Mouse (Mus musculus): ENCODE data around the gene Cox8c. TPM values are rescaled to one million over a fixed set of nuclear protein-coding genes. Genes with fewer than 3 reads are reported as not detected.

The Cox8c gene
- polyA plus RNA-seq, 1 experiment from 2014 or later: not detected

- H3K9ac ChIP-seq: no peak overlapping the region
- no peaks in the 10 kb centered on the region for H3K36me3 ChIP-seq
- ATAC-seq (ENCODE audit: borderline replicate concordance, extremely low read depth, low FRiP score, low TSS enrichment): no peak
- H3K27ac ChIP-seq: no peak overlapping the region
- 44% methylated on average over 4 of the region's 4 CpGs for whole genome bisulfite sequencing
- no peaks in the 10 kb centered on the region for H3K27me3 ChIP-seq
- H3K4me1 ChIP-seq: no peaks in the 10 kb centered on the region
- no peaks in the 10 kb centered on the region for H3K9me3 ChIP-seq
- H3K4me2 ChIP-seq: no peak overlapping the region
- H3K4me3 ChIP-seq: no peak overlapping the region
Observed at GRCm38 (mm10) chr12:102929764-102930163, 30.6 kb downstream of the Cox8c start.

DNA sequence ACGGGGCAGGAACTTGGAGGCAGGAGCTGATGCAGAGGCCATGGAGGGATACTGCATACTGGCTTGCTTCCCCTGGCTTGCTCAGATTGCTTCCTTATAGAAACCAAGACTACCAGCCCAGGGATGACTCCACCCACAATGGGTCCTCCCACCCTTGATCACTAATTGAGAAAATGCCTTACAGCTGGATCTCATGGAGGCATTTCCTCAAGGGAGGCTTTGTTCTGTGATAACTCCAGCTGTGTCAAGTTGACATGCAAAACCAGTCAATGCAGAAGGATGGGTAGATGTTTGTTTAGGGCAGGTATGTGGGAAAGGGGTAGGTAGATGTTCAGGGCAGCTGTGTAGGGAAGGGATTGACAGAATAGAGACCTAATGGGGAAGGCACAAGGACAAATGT, 31.2 kb downstream of the Cox8c start:
- Histone ChIP-seq H3K4me2 (no peak overlapping the region), H3K4me3 (no peak overlapping the region), H3K27ac (no peak overlapping the region), H3K9me3 (no peaks in the 10 kb centered on the region), H3K36me3 (no peaks in the 10 kb centered on the region), H3K9ac (no peak overlapping the region), H3K27me3 (no peaks in the 10 kb centered on the region), H3K4me1 (no peaks in the 10 kb centered on the region)
- ATAC-seq (ENCODE audit: borderline replicate concordance, extremely low read depth, low FRiP score, low TSS enrichment): no peak
- 71% methylated on average over 1 of the region's 1 CpGs for WGBS

DNA sequence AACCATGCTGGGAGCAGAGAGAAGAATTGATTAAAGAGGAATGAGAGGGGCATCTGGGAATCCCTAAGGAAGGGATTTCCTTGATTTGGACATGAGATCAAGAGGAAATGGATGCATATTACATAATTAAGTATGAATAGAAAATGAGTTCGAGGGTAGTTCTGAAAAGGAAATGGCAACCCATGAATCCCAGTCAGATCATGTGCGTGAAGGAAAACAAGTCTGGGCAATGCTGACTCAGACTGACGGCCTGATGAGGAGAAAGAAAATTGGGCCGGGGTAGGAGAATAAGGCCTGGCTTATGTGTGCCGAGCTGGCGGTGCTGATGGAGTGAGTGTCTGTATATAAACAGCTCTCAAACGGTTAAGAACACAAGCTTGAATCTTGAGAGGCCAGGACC, 31.7 kb downstream of the Cox8c start:
- Histone ChIP-seq H3K27me3 (no peaks in the 10 kb centered on the region), H3K9me3 (no peaks in the 10 kb centered on the region), H3K4me2 (no peak overlapping the region), H3K9ac (no peak overlapping the region), H3K4me3 (no peak overlapping the region), H3K27ac (no peak overlapping the region), H3K36me3 (no peaks in the 10 kb centered on the region), H3K4me1 (no peaks in the 10 kb centered on the region)
- ATAC-seq (ENCODE audit: borderline replicate concordance, extremely low read depth, low FRiP score, low TSS enrichment): no peak
- 62% methylated on average over 7 of the region's 7 CpGs for WGBS

GRCm38 (mm10) chr12:102935892-102936291, 36.8 kb downstream of the Cox8c start:
- H3K36me3 ChIP-seq: no peaks in the 10 kb centered on the region
- no peaks in the 10 kb centered on the region for H3K9me3 ChIP-seq
- H3K9ac ChIP-seq: no peak overlapping the region
- 20% methylated on average over 1 of the region's 1 CpGs for WGBS
- no peak for ATAC-seq (ENCODE audit: borderline replicate concordance, extremely low read depth, low FRiP score, low TSS enrichment)
- H3K4me1 ChIP-seq: no peaks in the 10 kb centered on the region
- no peaks in the 10 kb centered on the region for H3K27me3 ChIP-seq
- H3K4me2 ChIP-seq: no peak overlapping the region
- H3K27ac ChIP-seq: no peak overlapping the region
- no peak overlapping the region for H3K4me3 ChIP-seq

DNA sequence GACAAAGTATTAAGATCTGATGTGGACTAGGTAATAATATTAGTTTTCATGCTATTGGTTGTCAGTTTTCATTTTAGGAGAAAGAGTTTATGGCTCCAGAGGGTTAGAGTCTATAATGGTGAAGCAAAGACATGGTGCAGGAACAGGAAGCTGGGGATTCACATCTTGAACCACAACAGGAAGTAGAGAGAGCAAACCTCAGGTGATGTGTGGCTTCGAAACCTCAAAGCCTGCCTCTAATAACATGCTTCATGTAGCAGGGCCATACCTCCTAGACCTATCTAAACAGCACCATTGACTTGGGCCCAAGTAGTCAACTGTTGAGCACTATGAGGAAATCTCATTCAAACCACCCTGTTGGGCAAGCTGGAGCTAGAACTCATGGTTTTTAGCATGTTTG, 46.5 kb downstream of the Cox8c start:
- no peak for ATAC-seq (ENCODE audit: borderline replicate concordance, extremely low read depth, low FRiP score, low TSS enrichment)
- Histone ChIP-seq H3K9ac (no peak overlapping the region), H3K27me3 (peaks cover 24% of the 10 kb centered on the region), H3K4me3 (no peak overlapping the region), H3K4me2 (no peak overlapping the region), H3K4me1 (peaks cover 12% of the 10 kb centered on the region), H3K27ac (no peak overlapping the region), H3K36me3 (no peaks in the 10 kb centered on the region), H3K9me3 (no peaks in the 10 kb centered on the region)
- WGBS: 86% methylated on average over 1 of the region's 1 CpGs

DNA sequence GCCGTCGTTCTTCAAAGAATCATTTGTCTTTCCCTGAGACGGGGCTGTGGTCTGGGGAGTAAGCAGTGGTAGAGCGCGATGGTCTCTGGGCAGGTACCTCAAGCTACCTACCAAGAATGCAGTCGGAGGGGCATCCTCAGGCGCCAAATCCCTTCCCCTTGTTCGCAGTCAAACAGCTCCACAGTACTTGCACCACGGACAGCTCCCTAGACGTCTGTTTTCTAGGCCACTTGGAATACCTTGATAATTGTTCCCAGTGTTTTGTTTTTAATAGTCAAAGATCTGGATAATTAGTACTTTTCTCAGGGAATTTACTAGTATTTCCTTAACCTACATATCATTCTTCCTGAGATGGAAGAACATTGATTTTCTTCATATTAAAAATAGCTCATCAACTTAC, 48.7 kb downstream of the Cox8c start:
- 23% methylated on average over 10 of the region's 10 CpGs for WGBS
- H3K27me3 ChIP-seq: peaks cover 24% of the 10 kb centered on the region
- H3K9me3 ChIP-seq: no peaks in the 10 kb centered on the region
- H3K4me2 ChIP-seq: no peak overlapping the region
- H3K36me3 ChIP-seq: no peaks in the 10 kb centered on the region
- no peak for ATAC-seq (ENCODE audit: borderline replicate concordance, extremely low read depth, low FRiP score, low TSS enrichment)
- no peak overlapping the region for H3K9ac ChIP-seq
- H3K27ac ChIP-seq: no peak overlapping the region
- H3K4me1 ChIP-seq: peaks cover 12% of the 10 kb centered on the region
- H3K4me3 ChIP-seq: no peak overlapping the region

DNA sequence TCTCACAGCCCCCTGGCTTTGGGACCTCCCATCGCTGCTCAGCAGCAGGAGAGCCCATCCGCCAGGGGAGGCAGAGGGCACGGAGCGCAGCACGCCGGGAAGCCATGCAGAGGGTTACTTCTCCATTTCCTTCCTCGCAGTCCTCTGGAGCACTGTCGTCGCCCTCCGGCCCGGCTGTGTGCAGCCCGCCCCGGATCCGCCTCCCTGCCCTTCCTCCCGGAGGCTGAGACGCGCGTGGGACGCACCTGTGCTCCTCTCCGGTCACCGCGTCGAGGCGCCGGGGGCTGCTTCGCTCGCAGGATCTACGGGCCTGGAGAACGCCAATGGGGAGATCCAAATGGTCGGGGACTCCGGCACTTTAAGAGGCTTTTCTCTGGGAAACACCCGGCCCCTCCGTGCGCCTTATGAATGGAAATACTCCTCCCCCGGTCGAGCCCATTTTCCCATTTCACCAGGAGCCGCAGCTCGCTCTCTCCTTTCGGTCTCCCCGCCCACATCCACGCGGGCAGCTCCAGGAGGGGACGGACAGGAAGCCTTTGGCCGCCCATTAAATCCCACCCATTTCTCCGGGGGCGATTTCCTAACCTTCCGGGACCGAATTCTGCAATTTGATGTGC, 49.8 kb downstream of the Cox8c start, which contains the start of gene Unc79:
Gene Unc79 (plus strand): TSS at position 82 of the 617 bp plus-strand sequence.
- ATAC-seq (ENCODE audit: borderline replicate concordance, extremely low read depth, low FRiP score, low TSS enrichment): peak; percentile 71; the same call in 1 of the 2 replicates
- WGBS: 3% methylated on average over 48 of the region's 48 CpGs

GRCm38 (mm10) chr12:102949395-102950208, 50.5 kb downstream of the Cox8c start:
- H3K9me3 ChIP-seq: no peaks in the 10 kb centered on the region
- peak overlapping the region; percentile 87 for H3K4me2 ChIP-seq
- H3K4me1 ChIP-seq: peaks cover 12% of the 10 kb centered on the region
- H3K9ac ChIP-seq: no peak overlapping the region
- peaks cover 24% of the 10 kb centered on the region for H3K27me3 ChIP-seq
- no peaks in the 10 kb centered on the region for H3K36me3 ChIP-seq
- ATAC-seq (ENCODE audit: borderline replicate concordance, extremely low read depth, low FRiP score, low TSS enrichment): peak; percentile 79; the same call in 1 of the 2 replicates
- WGBS: under 1% methylated on average over 42 of the region's 42 CpGs
- H3K4me3 ChIP-seq: peak overlapping the region; percentile 46
- no peak overlapping the region for H3K27ac ChIP-seq

More for the DNA sequence above, 49.8 kb downstream of the Cox8c start, which contains the start of gene Unc79:
- no peaks in the 10 kb centered on the region for H3K9me3 ChIP-seq
- peaks cover 24% of the 10 kb centered on the region for H3K27me3 ChIP-seq
- peak within 1 kb of the TSS; percentile 87 for H3K4me2 ChIP-seq
- no peak within 1 kb of the TSS for H3K27ac ChIP-seq
- H3K4me3 ChIP-seq: peak within 1 kb of the TSS; percentile 46
- no peaks in the 10 kb centered on the region for H3K36me3 ChIP-seq
- H3K9ac ChIP-seq: no peak within 1 kb of the TSS
- peaks cover 12% of the 10 kb centered on the region for H3K4me1 ChIP-seq

Other genes starting within 250 kb of the Cox8c start
- 8.0 and 9.6 TPM in 2 replicates for gene Itpk1, start 194.4 kb upstream of the Cox8c start, polyA plus RNA-seq (2015; fragmentation: Nextera tagmentation; extraction: Ambion mirVana)
- 27.3 and 27.4 TPM in 2 replicates for gene Moap1, start 155.7 kb upstream of the Cox8c start, polyA plus RNA-seq (2015; fragmentation: Nextera tagmentation; extraction: Ambion mirVana)
- gene Tmem251, start 155.6 kb upstream of the Cox8c start, polyA plus RNA-seq (2015; fragmentation: Nextera tagmentation; extraction: Ambion mirVana): 9.5 and 10.1 TPM in 2 replicates
- gene Gm28051, start 141.6 kb upstream of the Cox8c start, polyA plus RNA-seq (2015; fragmentation: Nextera tagmentation; extraction: Ambion mirVana): not detected in 2 replicates
- gene Gon7, start 141.5 kb upstream of the Cox8c start, polyA plus RNA-seq (2015; fragmentation: Nextera tagmentation; extraction: Ambion mirVana): 29.5 and 31.3 TPM in 2 replicates
- gene Ubr7, start 141.3 kb upstream of the Cox8c start, polyA plus RNA-seq (2015; fragmentation: Nextera tagmentation; extraction: Ambion mirVana): 43.1 and 43.3 TPM in 2 replicates
- gene Gm20604, start 140.6 kb upstream of the Cox8c start, polyA plus RNA-seq (2015; fragmentation: Nextera tagmentation; extraction: Ambion mirVana): 22.7 and 23.8 TPM in 2 replicates
- 18.4 and 20.6 TPM in 2 replicates for gene Btbd7, start 20.8 kb upstream of the Cox8c start, polyA plus RNA-seq (2015; fragmentation: Nextera tagmentation; extraction: Ambion mirVana)
- gene Unc79, start 49.5 kb downstream of the Cox8c start, polyA plus RNA-seq (2015; fragmentation: Nextera tagmentation; extraction: Ambion mirVana): 0.11 and 0.36 TPM in 2 replicates

Data from lung, embryonic 15.5 days (tissue).